10 mouse cellular contexts compared by ENCODE assay signal in the genomic region with DNA sequence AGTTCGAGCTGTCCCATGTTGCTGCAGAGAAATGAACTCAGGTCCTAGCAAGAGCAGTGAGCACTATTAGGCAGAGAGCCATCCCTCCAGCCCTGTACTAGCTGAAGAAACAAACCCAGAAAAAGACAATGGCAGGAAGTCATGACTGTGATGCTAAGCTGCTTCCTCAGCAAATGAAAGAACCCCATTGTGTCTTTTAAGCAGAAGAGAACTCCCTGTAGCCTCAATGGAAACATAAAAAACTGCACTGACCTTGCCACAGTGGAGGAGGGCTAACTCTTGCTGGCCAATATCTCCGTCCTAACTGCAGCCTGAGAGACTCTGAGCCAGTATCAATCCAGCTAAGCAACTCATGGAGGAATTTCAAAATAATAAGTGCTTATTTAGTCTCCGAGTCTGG. TPM values are rescaled to one million over a fixed set of nuclear protein-coding genes. Genes with fewer than 3 reads are reported as not detected.
A peak's percentile ranks its signal among the peaks of the same experiment; 100 is the strongest.
DNase-seq lines count a peak whose midpoint lies in the region; ATAC-seq lines count a peak whose summit lies in the region.
"Had no signal": no experiment of that assay in that cellular context is flagged by ENCODE, and none has a peak within 500 bp of the region (broad histone marks: within the 10 kb centered on the region; RNA-seq: fewer than 3 reads in every experiment).

No protein-coding gene starts in this region.

- H3K4me2 ChIP-seq in kidney, embryonic 16.5 days (replicated peaks; ENCODE audit: low read depth, low read length), result no peak overlapping the region
- no peak overlapping the region for H3K4me2 ChIP-seq in heart, embryonic 14.5 days (ENCODE audit: low read length)
- H3K4me2 ChIP-seq: embryonic facial prominence, embryonic 12.5 days had no signal

- H3K9me3 ChIP-seq in kidney, embryonic 16.5 days (ENCODE audit: low read length), result no peaks in the 10 kb centered on the region
- H3K9me3 ChIP-seq in heart, embryonic 14.5 days (ENCODE audit: control insufficient read depth, low read length), result no peaks in the 10 kb centered on the region
- H3K9me3 ChIP-seq: embryonic facial prominence, embryonic 12.5 days had no signal

- no peaks in the 10 kb centered on the region for H3K36me3 ChIP-seq in kidney, embryonic 16.5 days (ENCODE audit: insufficient read depth, low read length)
- no peaks in the 10 kb centered on the region for H3K36me3 ChIP-seq in heart, embryonic 14.5 days (ENCODE audit: control insufficient read depth, insufficient read depth, low read length)
- H3K36me3 ChIP-seq: embryonic facial prominence, embryonic 12.5 days had no signal

- peak overlapping the region; percentile 65 for H3K27ac ChIP-seq in kidney, embryonic 16.5 days (ENCODE audit: low read length)
- peak overlapping the region; percentile 77 to 81 for H3K27ac ChIP-seq in heart, embryonic 14.5 days (replicated peaks in 1 of 2; ENCODE audit: control insufficient read depth in 1 of 2, insufficient read depth in 1 of 2, low read depth in 2 of 2, low read length in 2 of 2)
- H3K27ac ChIP-seq: embryonic facial prominence, embryonic 12.5 days had no signal

- ATAC-seq in kidney, embryonic 16.5 days (ENCODE audit: low FRiP score, low TSS enrichment), result no peak
- ATAC-seq in heart, embryonic 14.5 days (ENCODE audit: insufficient number of reproducible peaks, insufficient read depth, low FRiP score, low read depth), result 0 out of 2 replicates have a peak, but pooled peaks have one; percentile 43
- ATAC-seq: activated CD4-positive, CD25-positive, alpha-beta regulatory T cell, adult 4 months; intestine, embryonic 16.5 days had no signal

- 55% methylated on average over 3 of the region's 3 CpGs for WGBS in kidney, embryonic 16.5 days
- WGBS in heart, embryonic 14.5 days, result 40% methylated on average over 3 of the region's 3 CpGs

- no peak overlapping the region for H3K9ac ChIP-seq in kidney, embryonic 16.5 days (replicated peaks; ENCODE audit: low read length)
- H3K9ac ChIP-seq in heart, embryonic 14.5 days (ENCODE audit: low read length), result 0 out of 2 replicates have a peak overlapping the region, but pooled peaks have one; percentile 1
- H3K9ac ChIP-seq: embryonic facial prominence, embryonic 12.5 days had no signal

- no peak for DNase-seq in kidney, adult 11 months
- DNase-seq in brain, adult 2 months (ENCODE audit: low read depth, low spot score), result peak; percentile 70
- DNase-seq in mesoderm, embryonic 11.5 days (ENCODE audit: low read depth, low spot score), result peak; percentile 22
- no peak for DNase-seq in c-Kit-positive CD71-positive TER-119-positive erythroid progenitor cells, embryonic 14.5 days (ENCODE audit: low spot score)
- DNase-seq in gastrocnemius, adult 18-20 months (ENCODE audit: low spot score), result no peak

- H3K4me3 ChIP-seq in kidney, embryonic 16.5 days (ENCODE audit: low read length), result no peak overlapping the region
- H3K4me3 ChIP-seq in heart, embryonic 14.5 days (ENCODE audit: control insufficient read depth in 1 of 2, insufficient read depth in 1 of 2, low read depth in 1 of 2, low read length in 2 of 2), result no peak overlapping the region
- H3K4me3 ChIP-seq: embryonic facial prominence, embryonic 12.5 days had no signal

- H3K4me1 ChIP-seq in kidney, embryonic 16.5 days (ENCODE audit: insufficient read depth, low read length), result peaks cover 22% of the 10 kb centered on the region
- peaks cover 32 to 50% of the 10 kb centered on the region in 2 experiments for H3K4me1 ChIP-seq in heart, embryonic 14.5 days (ENCODE audit: control insufficient read depth in 2 of 2, insufficient read depth in 2 of 2, low read length in 2 of 2)

- no peaks in the 10 kb centered on the region for H3K27me3 ChIP-seq in kidney, embryonic 16.5 days (ENCODE audit: insufficient read depth, low read length)
- H3K27me3 ChIP-seq in heart, embryonic 14.5 days (ENCODE audit: control insufficient read depth, insufficient read depth, low read length), result no peaks in the 10 kb centered on the region
- H3K27me3 ChIP-seq: embryonic facial prominence, embryonic 12.5 days had no signal

RNA-seq across cellular contexts. Expression of gene Ttc7b, which starts 13.4 kb away (rescaled TPM):
- 3.9 and 4.7 TPM in 2 replicates for polyA plus RNA-seq in kidney, embryonic 16.5 days (2015; fragmentation: Nextera tagmentation; extraction: Ambion mirVana)
- polyA plus RNA-seq in heart, embryonic 14.5 days (2014; fragmentation: Nextera tagmentation; extraction: Ambion mirVana), result 16.5 and 18.8 TPM in 2 replicates
- 100 to 1,000 TPM; 141 to 168 TPM for total RNA-seq in gastrocnemius, adult 18-20 months (2021)

Comparison
In these comparisons a context has a peak if more than half of its experiments do, and no peak if none do; other contexts are left out.
1. DNase-seq: peak in brain, adult 2 months (single experiment) and mesoderm, embryonic 11.5 days (single experiment); none in kidney, adult 11 months (single experiment), c-Kit-positive CD71-positive TER-119-positive erythroid progenitor cells, embryonic 14.5 days (single experiment) and gastrocnemius, adult 18-20 months (single experiment).